23 mouse cellular contexts compared by ENCODE assay signal in the genomic region with DNA sequence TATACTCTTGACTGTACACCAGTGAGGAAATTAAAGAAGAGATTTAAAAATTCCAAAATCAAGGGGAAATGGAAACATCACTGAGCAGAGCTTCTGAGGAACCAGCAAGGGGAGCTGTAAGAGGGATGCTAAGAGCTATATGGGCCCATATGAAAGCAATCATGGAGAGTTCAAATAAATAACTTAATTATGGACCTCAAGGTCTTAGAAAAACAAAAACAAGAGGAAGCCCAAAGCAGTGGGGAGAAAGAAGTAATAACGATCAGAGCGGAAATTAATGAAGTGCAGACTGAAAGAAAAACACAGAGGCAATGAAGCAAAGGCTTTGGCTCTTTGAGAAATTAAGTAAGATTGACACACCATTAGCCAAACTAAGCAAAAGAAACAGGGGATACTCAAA.
"Had no signal": no experiment of that assay in that cellular context is flagged by ENCODE, and none has a peak within 500 bp of the region (broad histone marks: within the 10 kb centered on the region; RNA-seq: fewer than 3 reads in every experiment).

No protein-coding gene starts in this region.

- H3K4me1 ChIP-seq: limb, embryonic 13.5 days; liver, embryonic 12.5 days; liver, embryonic 15.5 days; lung, embryonic 15.5 days; megakaryocyte, embryonic 14.5 days; midbrain, embryonic 13.5 days; neural tube, embryonic 13.5 days; stomach, embryonic 15.5 days had no signal

- ATAC-seq: liver, embryonic 12.5 days; midbrain, embryonic 13.5 days; midbrain, embryonic 16.5 days had no signal

- H3K4me2 ChIP-seq: limb, embryonic 13.5 days; liver, embryonic 12.5 days; liver, embryonic 15.5 days; lung, embryonic 15.5 days; midbrain, embryonic 13.5 days; neural tube, embryonic 13.5 days; stomach, embryonic 15.5 days had no signal

- H3K27ac ChIP-seq: layer of hippocampus, adult 2 months; limb, embryonic 10.5 days; limb, embryonic 13.5 days; liver, embryonic 12.5 days; liver, embryonic 15.5 days; lung, embryonic 15.5 days; midbrain, embryonic 10.5 days; midbrain, embryonic 13.5 days; neural tube, embryonic 13.5 days; stomach, embryonic 15.5 days had no signal

- H3K9me3 ChIP-seq: limb, embryonic 10.5 days; limb, embryonic 13.5 days; liver, embryonic 12.5 days; liver, embryonic 15.5 days; lung, embryonic 15.5 days; midbrain, embryonic 10.5 days; midbrain, embryonic 13.5 days; neural tube, embryonic 13.5 days; stomach, embryonic 15.5 days had no signal

- H3K9ac ChIP-seq: limb, embryonic 13.5 days; liver, embryonic 12.5 days; liver, embryonic 15.5 days; lung, embryonic 15.5 days; midbrain, embryonic 13.5 days; neural tube, embryonic 13.5 days; stomach, embryonic 15.5 days had no signal

- H3K4me3 ChIP-seq: layer of hippocampus, adult 2 months; limb, embryonic 10.5 days; limb, embryonic 13.5 days; liver, embryonic 12.5 days; liver, embryonic 15.5 days; lung, embryonic 15.5 days; megakaryocyte, embryonic 14.5 days; midbrain, embryonic 10.5 days; midbrain, embryonic 13.5 days; myocyte; neural tube, embryonic 13.5 days; stomach, embryonic 15.5 days had no signal

- DNase-seq: kidney, postnatal 14 days; layer of hippocampus, adult 9-11 months; liver; lung, adult 18-20 months; lung, postnatal 10 days; lung, postnatal 36 days; retina, postnatal 1 day; right cerebral cortex, postnatal 25 days; spleen, adult 18-20 months; thymus, postnatal 25 days had no signal

- H3K36me3 ChIP-seq: limb, embryonic 10.5 days; limb, embryonic 13.5 days; liver, embryonic 12.5 days; liver, embryonic 15.5 days; lung, embryonic 15.5 days; midbrain, embryonic 10.5 days; midbrain, embryonic 13.5 days; neural tube, embryonic 13.5 days; stomach, embryonic 15.5 days had no signal

- H3K27me3 ChIP-seq: limb, embryonic 13.5 days; liver, embryonic 12.5 days; liver, embryonic 15.5 days; lung, embryonic 15.5 days; megakaryocyte, embryonic 14.5 days; midbrain, embryonic 13.5 days; neural tube, embryonic 13.5 days; stomach, embryonic 15.5 days had no signal
